Mouse (Mus musculus) B cell, adult 2 months (primary cell): ENCODE measurements around the gene Agmat.
A peak's percentile ranks its signal among the peaks of the same experiment; 100 is the strongest.
"Not testable (repeated sequence)": the region's sequence is repeated elsewhere in the genome, so short reads cannot be mapped to it uniquely, and the experiment has no call there.

Experiments
- DNase-seq, 2 experiments: peaks; one replicate each; pipeline ENCODE4 v3.0.0; 2022

The Agmat gene

GRCm38 (mm10) chr4:141736856-141737255 is 9.6 kb upstream of the Agmat start:
- no peak for DNase-seq

- no peak for DNase-seq
Observed at GRCm38 (mm10) chr4:141738015-141738414, 8.5 kb upstream of the Agmat start.

GRCm38 (mm10) chr4:141741856-141742255 is 4.6 kb upstream of the Agmat start:
- no peak for DNase-seq

GRCm38 (mm10) chr4:141742381-141742780 is 4.1 kb upstream of the Agmat start:
- DNase-seq = no peak

GRCm38 (mm10) chr4:141749557-141749956 is 3.1 kb downstream of the Agmat start:
- no peak for DNase-seq

GRCm38 (mm10) chr4:141750826-141751225 is 4.4 kb downstream of the Agmat start:
- no peak for DNase-seq

GRCm38 (mm10) chr4:141751419-141752075 is 5.1 kb downstream of the Agmat start:
- DNase-seq = no peak

- no peak for DNase-seq
Observed at GRCm38 (mm10) chr4:141752076-141752421, 5.6 kb downstream of the Agmat start.

- DNase-seq = no peak
Observed at GRCm38 (mm10) chr4:141755375-141755930, 9.0 kb downstream of the Agmat start.

- DNase-seq = no peak
Observed at GRCm38 (mm10) chr4:141757124-141757523, 10.7 kb downstream of the Agmat start.

GRCm38 (mm10) chr4:141758874-141759542 is 12.5 kb downstream of the Agmat start:
- DNase-seq = no peak

- DNase-seq = no peak
Observed at GRCm38 (mm10) chr4:141760942-141761341, 14.5 kb downstream of the Agmat start.

- DNase-seq = no peak
Observed at GRCm38 (mm10) chr4:141762102-141762598, 15.7 kb downstream of the Agmat start.

GRCm38 (mm10) chr4:141763476-141763875 is 17.0 kb downstream of the Agmat start:
- DNase-seq = no peak

- no peak for DNase-seq
Observed at GRCm38 (mm10) chr4:141765008-141765407, 18.5 kb downstream of the Agmat start.

GRCm38 (mm10) chr4:141766316-141766667 is 19.8 kb downstream of the Agmat start:
- peak; percentile 21 to 26 for DNase-seq

GRCm38 (mm10) chr4:141766668-141767352 is 20.3 kb downstream of the Agmat start:
- DNase-seq = no peak

- DNase-seq = no peak
Observed at GRCm38 (mm10) chr4:141767353-141768036, 21.0 kb downstream of the Agmat start.

GRCm38 (mm10) chr4:141769501-141770160 is 23.2 kb downstream of the Agmat start:
- DNase-seq = no peak

GRCm38 (mm10) chr4:141771823-141772222 is 25.4 kb downstream of the Agmat start:
- DNase-seq = no peak

- DNase-seq = not testable (repeated sequence)
Observed at GRCm38 (mm10) chr4:141773019-141773418, 26.5 kb downstream of the Agmat start.

GRCm38 (mm10) chr4:141779828-141780227 is 33.4 kb downstream of the Agmat start:
- no peak for DNase-seq
